Mouse (Mus musculus) kidney, adult 2 months (tissue): Measurements from ENCODE around the gene Rnaseh1.

Experiments
- CTCF ChIP-seq: fragments of 200-500 bp; conservative IDR thresholded peaks from 2 replicates; pipeline ENCODE4 v1.5.1; 2011; ENCODE audit warnings: low read depth, mild to moderate bottlenecking, control low read depth, low read length, moderate library complexity, mixed read lengths; ENCODE audit not compliant: insufficient read depth, insufficient read length
- POLR2A ChIP-seq: fragments of 200-500 bp; IDR thresholded peaks from one replicate; pipeline ENCODE4 v1.6.1; 2011; ENCODE audit warnings: low read depth, low read length, control low read depth

DNA sequence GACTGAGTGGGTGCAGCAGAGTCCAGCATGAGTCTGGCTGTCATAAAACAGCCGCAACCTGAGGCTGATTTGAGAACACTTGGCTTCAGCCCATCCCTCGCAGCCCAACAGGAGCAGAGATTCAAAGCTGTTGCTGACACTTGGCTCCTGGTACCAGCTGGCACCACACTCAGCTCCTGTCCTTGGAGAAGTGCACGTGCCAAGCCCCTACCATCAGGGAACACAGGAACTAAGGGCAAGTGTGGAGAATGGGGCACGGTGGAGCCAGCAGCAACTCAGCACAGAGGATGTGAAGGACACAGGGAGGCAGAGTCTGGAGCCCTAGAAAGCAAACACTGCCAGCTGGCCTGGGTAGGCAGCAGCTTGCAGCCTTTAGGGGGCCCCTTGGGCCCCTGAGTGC is 47.1 kb upstream of the Rnaseh1 start:
- TF ChIP-seq CTCF (no peak), POLR2A (no peak)
